Mouse (Mus musculus): ENCODE data around the gene Orc5. TPM values are rescaled to one million over a fixed set of nuclear protein-coding genes. Genes with fewer than 3 reads are reported as not detected.

Orc5 gene
- polyA plus RNA-seq, 1 experiment from 2014 or later: 31.7 TPM

- ATAC-seq (ENCODE audit: insufficient number of reproducible peaks, insufficient read depth, low FRiP score, low read depth): no peak
- Histone ChIP-seq H3K27me3 (ENCODE audit: control insufficient read depth, insufficient read depth, low read length) (no peaks in the 10 kb centered on the region), H3K4me1 (ENCODE audit: control insufficient read depth in 2 of 2, insufficient read depth in 2 of 2, low read length in 2 of 2) (no peaks in the 10 kb centered on the region), H3K9me3 (ENCODE audit: control insufficient read depth, low read length) (no peaks in the 10 kb centered on the region), H3K27ac (replicated peaks in 1 of 2; ENCODE audit: control insufficient read depth in 1 of 2, insufficient read depth in 1 of 2, low read depth in 2 of 2, low read length in 2 of 2) (no peak overlapping the region), H3K4me2 (ENCODE audit: low read length) (no peak overlapping the region), H3K4me3 (ENCODE audit: control insufficient read depth in 1 of 2, insufficient read depth in 1 of 2, low read depth in 1 of 2, low read length in 2 of 2) (no peak overlapping the region), H3K36me3 (ENCODE audit: control insufficient read depth, insufficient read depth, low read length) (no peaks in the 10 kb centered on the region), H3K9ac (ENCODE audit: low read length) (no peak overlapping the region)
- WGBS: 82% methylated on average over 15 of the region's 15 CpGs
Measured at GRCm38 (mm10) chr5:22452871-22453661, 97.2 kb downstream of the Orc5 start.

GRCm38 (mm10) chr5:22452452-22452851 lies 97.8 kb downstream of the Orc5 start:
- H3K27ac ChIP-seq (replicated peaks in 1 of 2; ENCODE audit: control insufficient read depth in 1 of 2, insufficient read depth in 1 of 2, low read depth in 2 of 2, low read length in 2 of 2): no peak overlapping the region

GRCm38 (mm10) chr5:22451764-22452163 lies 98.5 kb downstream of the Orc5 start:
- Histone ChIP-seq H3K27ac (replicated peaks in 1 of 2; ENCODE audit: control insufficient read depth in 1 of 2, insufficient read depth in 1 of 2, low read depth in 2 of 2, low read length in 2 of 2) (no peak overlapping the region), H3K4me2 (ENCODE audit: low read length) (no peak overlapping the region), H3K4me3 (ENCODE audit: control insufficient read depth in 1 of 2, insufficient read depth in 1 of 2, low read depth in 1 of 2, low read length in 2 of 2) (no peak overlapping the region), H3K4me1 (ENCODE audit: control insufficient read depth in 2 of 2, insufficient read depth in 2 of 2, low read length in 2 of 2) (no peaks in the 10 kb centered on the region), H3K9ac (ENCODE audit: low read length) (no peak overlapping the region), H3K9me3 (ENCODE audit: control insufficient read depth, low read length) (no peaks in the 10 kb centered on the region), H3K27me3 (ENCODE audit: control insufficient read depth, insufficient read depth, low read length) (no peaks in the 10 kb centered on the region), H3K36me3 (ENCODE audit: control insufficient read depth, insufficient read depth, low read length) (no peaks in the 10 kb centered on the region)
- WGBS: 66% methylated on average over 3 of the region's 3 CpGs
- no peak for ATAC-seq (ENCODE audit: insufficient number of reproducible peaks, insufficient read depth, low FRiP score, low read depth)

More at GRCm38 (mm10) chr5:22452452-22452851, 97.8 kb downstream of the Orc5 start:
- no peaks in the 10 kb centered on the region for H3K9me3 ChIP-seq (ENCODE audit: control insufficient read depth, low read length)
- H3K36me3 ChIP-seq (ENCODE audit: control insufficient read depth, insufficient read depth, low read length): no peaks in the 10 kb centered on the region
- H3K4me3 ChIP-seq (ENCODE audit: control insufficient read depth in 1 of 2, insufficient read depth in 1 of 2, low read depth in 1 of 2, low read length in 2 of 2): no peak overlapping the region
- 88% methylated on average over 9 of the region's 9 CpGs for WGBS
- H3K4me2 ChIP-seq (ENCODE audit: low read length): no peak overlapping the region
- H3K9ac ChIP-seq (ENCODE audit: low read length): no peak overlapping the region
- no peak for ATAC-seq (ENCODE audit: insufficient number of reproducible peaks, insufficient read depth, low FRiP score, low read depth)
- H3K27me3 ChIP-seq (ENCODE audit: control insufficient read depth, insufficient read depth, low read length): no peaks in the 10 kb centered on the region
- no peaks in the 10 kb centered on the region for H3K4me1 ChIP-seq (ENCODE audit: control insufficient read depth in 2 of 2, insufficient read depth in 2 of 2, low read length in 2 of 2)

GRCm38 (mm10) chr5:22449492-22449891 lies 100.7 kb downstream of the Orc5 start:
- H3K4me1 ChIP-seq (ENCODE audit: control insufficient read depth in 2 of 2, insufficient read depth in 2 of 2, low read length in 2 of 2): no peaks in the 10 kb centered on the region
- H3K9me3 ChIP-seq (ENCODE audit: control insufficient read depth, low read length): no peaks in the 10 kb centered on the region
- no peak for ATAC-seq (ENCODE audit: insufficient number of reproducible peaks, insufficient read depth, low FRiP score, low read depth)
- WGBS: 62% methylated on average over 3 of the region's 3 CpGs
- H3K27me3 ChIP-seq (ENCODE audit: control insufficient read depth, insufficient read depth, low read length): no peaks in the 10 kb centered on the region
- no peak overlapping the region for H3K4me2 ChIP-seq (ENCODE audit: low read length)
- H3K27ac ChIP-seq (replicated peaks in 1 of 2; ENCODE audit: control insufficient read depth in 1 of 2, insufficient read depth in 1 of 2, low read depth in 2 of 2, low read length in 2 of 2): no peak overlapping the region
- no peak overlapping the region for H3K9ac ChIP-seq (ENCODE audit: low read length)
- H3K36me3 ChIP-seq (ENCODE audit: control insufficient read depth, insufficient read depth, low read length): no peaks in the 10 kb centered on the region
- H3K4me3 ChIP-seq (ENCODE audit: control insufficient read depth in 1 of 2, insufficient read depth in 1 of 2, low read depth in 1 of 2, low read length in 2 of 2): no peak overlapping the region

Other genes with a start within 250 kb of the Orc5 start
- 2.7 and 2.8 TPM in 2 replicates for gene Reln, start 205.7 kb downstream of the Orc5 start, polyA plus RNA-seq (2014; fragmentation: Nextera tagmentation; extraction: Ambion mirVana)
- gene Lhfpl3, start 195.6 kb upstream of the Orc5 start, polyA plus RNA-seq (2014; fragmentation: Nextera tagmentation; extraction: Ambion mirVana): 0.12 and 0.16 TPM in 2 replicates